Mouse (Mus musculus) layer of hippocampus, adult 18-20 months (tissue): ENCODE results near the gene Smarcb1. TPM values are rescaled to one million over a fixed set of nuclear protein-coding genes. Genes with fewer than 3 reads are reported as not detected.
A peak's percentile ranks its signal among the peaks of the same experiment; 100 is the strongest.

Source experiments
- DNase-seq, 2 experiments: peaks; one replicate each; pipeline ENCODE4 v3.0.0; 2022; ENCODE audit warnings: low spot score in 2 of 2
- total RNA-seq, 2 experiments: library from RNA; stranded (reverse); gene quantifications; 2 replicates each; pipeline ENCODE4 v1.2.3; 2021

The Smarcb1 gene
- total RNA-seq, 2 experiments from 2014 or later = 80.3 to 85.0 TPM

DNA sequence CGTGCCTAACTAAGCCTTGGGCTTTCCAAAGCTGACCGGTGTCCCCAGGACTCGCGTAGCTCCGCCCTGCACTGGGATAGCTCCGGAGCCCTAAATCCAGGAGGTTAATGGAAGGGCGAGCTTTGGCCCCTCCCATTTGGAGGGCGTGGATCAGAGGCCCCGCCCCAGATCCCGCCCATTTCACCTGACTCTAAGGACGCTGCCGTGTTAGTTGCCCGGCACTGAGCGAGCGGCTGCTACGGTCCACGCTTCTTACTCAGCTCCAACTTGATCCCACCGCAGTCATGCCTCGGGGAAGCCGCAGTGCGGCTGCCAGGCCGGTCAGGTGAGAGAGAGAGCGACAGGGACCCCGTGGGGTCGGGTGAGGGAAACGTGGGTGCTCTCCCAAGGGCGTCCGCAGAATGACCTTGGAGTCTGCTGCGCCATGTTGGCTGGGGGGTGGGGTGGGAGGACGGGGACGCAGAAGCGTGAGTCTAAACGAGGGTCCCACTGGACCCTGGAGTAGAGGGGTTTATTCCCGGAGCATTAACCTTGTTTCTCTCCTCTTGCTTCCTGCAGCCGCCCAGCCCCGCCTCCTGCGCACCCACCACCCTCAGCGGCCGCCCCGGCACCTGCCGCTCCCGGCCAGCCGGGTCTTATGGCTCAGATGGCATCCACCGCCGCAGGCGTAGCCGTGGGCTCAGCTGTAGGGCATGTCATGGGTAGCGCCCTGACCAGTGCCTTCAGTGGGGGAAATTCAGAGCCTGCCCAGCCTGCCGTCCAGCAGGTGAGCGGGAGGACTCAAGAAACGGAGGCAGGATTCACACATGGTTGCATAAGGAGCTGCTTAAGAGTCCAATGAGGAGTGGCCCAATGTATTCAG lies 14.5 kb upstream of the Smarcb1 start, which contains the start of gene Mmp11:
TSS of gene Mmp11 (minus strand) at position 817 of the 862 bp plus-strand sequence.
- DNase-seq = peak; percentile 69 to 82

DNA sequence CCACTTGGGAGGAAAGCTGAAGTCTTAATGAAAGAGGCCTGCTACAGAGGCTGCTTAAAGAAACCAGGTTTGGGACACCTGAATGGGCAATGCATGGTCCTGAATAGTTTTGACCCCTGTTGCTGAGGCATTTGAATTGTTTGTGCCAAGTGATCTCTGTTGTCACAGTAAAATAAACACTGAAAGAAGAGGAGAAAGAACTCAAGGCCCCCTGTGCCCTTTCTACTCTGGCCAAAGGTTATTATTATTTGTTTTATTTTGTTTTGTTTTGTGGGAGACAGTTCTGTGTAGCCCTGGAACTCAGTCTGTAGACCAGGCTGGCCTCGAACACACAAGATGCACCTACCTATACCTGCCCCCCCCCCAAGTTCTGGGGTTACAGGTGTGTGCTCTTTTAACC lies 13.6 kb upstream of the Smarcb1 start:
- no peak for DNase-seq

DNA sequence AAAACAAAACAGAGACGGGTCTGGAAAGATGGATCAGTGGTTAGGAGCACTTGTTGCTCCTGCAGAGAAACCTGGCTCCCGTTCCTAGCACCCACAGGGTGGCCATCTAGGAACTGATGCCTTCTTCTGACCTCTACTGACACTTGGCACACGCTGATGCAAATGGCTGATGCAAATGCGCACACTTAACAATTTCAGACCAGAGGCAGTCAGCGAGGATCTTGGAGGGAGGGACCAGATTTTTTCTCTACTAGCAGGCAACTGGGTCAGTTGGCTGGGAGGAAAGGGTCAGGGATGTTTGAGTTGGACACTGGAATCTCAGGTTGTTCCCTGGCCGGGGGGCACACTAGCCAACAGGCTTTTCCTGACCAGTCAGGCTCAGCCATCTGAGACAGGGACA lies 11.5 kb upstream of the Smarcb1 start, which contains the start of gene Chchd10:
TSS of gene Chchd10 (plus strand) at position 240 of the 400 bp plus-strand sequence.
- DNase-seq = no peak

DNA sequence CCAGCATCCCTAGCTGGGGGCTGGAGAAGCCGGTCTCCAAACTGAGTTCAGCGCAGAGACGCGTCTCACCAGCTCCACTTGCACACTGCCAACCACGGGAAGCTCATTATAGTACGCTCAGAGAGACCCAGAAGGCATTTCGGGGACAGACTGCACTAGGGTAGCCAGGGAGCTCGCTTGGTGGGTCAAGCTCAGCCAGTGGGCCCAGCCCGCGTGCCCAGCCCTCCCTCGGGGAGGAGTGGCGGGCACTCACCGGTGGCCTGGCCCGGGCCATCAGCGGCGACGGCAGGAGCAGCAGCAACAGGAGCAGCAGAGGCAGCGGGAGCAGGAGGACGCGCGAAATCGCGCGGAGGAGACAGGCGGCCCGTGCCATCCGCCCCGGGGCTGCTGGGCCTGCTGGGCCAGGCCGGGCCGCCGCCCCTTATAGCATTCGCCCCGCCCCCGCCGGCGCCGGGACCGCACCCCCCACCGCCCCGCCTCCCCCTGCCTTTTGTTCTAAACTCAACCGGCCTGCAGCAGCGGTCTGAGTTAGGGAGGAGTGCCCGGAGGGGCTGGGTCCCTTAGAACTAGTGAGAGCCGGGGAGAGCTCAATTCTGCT lies 10.8 kb upstream of the Smarcb1 start:
- DNase-seq = no peak

DNA sequence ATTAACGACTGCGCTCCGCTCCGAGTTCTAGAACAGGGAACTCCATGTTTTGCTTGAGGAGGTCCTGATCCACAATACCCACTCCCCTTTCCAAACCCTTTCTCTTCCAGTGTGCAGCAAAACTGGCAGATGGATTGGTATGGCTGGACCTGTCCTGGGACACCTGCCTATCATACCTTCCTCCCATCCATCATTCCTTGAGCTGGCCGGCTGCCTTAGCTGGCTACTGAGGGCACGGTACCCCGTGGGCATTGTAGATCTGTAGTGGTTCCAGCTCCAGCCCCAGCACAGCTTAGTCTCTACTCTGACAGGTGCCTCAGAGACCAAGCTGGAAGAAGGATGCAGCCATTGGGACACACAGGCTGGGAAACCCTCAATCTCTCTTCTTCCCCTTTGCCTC lies 9.9 kb upstream of the Smarcb1 start:
- DNase-seq = no peak

DNA sequence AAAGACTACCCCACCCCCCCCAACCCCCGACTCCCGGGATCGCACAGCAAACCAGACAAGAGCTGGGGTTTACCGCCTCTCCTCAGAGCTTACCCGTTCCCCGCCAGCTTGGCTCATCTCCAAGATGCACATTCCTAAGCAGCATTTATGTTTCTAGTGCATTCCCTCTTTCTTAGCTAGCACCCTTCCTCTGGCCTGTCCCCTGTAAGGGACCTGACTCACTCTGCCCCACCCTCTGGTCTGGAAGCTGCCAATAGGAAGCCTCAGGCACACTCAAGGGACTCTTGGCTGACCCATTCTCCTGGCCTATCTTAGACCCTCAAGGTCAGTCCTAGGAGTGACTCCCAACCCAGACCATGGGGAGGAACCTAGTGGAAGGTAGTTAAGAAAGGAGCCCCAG lies 8.9 kb upstream of the Smarcb1 start:
- DNase-seq = no peak

DNA sequence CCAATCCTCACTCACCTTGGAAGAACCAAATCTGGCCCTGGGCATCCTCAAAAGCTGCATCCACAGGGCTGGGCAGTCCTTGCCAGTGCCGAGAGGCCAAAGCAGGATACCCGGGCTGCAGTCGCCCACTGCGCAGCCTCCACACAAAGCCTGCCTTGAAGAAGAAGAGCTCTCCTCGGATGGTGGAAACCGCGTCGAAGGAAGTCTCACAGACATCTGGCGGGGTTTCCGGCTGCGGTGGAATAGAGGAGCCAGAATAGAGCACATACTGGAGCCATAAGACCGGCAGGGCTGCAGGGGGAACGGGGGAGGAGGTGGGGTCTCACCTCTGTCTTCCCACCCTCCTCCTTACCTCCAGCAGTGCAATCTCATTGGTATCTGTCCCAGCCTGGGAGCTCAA lies 5.0 kb upstream of the Smarcb1 start:
- DNase-seq = no peak

DNA sequence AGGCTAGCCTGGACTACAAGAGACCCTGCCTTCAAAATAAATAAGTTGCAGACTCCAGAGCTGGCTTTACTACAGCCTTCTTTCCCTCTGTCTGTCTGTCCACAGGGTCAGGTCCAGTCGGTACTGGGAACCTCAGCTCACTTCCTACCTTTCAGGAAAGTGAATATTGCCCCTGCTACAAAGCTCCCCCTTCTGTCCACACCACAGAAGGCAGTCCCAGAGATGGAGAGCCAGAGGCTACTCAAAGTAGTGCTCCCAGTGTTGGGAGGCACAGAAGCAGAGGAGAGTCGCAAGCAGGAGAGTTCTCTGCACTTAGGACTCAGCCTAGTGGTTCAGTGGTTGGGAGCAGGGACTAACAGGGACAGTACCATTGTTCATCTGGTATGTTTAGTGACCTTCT lies 2.9 kb upstream of the Smarcb1 start:
- no peak for DNase-seq

DNA sequence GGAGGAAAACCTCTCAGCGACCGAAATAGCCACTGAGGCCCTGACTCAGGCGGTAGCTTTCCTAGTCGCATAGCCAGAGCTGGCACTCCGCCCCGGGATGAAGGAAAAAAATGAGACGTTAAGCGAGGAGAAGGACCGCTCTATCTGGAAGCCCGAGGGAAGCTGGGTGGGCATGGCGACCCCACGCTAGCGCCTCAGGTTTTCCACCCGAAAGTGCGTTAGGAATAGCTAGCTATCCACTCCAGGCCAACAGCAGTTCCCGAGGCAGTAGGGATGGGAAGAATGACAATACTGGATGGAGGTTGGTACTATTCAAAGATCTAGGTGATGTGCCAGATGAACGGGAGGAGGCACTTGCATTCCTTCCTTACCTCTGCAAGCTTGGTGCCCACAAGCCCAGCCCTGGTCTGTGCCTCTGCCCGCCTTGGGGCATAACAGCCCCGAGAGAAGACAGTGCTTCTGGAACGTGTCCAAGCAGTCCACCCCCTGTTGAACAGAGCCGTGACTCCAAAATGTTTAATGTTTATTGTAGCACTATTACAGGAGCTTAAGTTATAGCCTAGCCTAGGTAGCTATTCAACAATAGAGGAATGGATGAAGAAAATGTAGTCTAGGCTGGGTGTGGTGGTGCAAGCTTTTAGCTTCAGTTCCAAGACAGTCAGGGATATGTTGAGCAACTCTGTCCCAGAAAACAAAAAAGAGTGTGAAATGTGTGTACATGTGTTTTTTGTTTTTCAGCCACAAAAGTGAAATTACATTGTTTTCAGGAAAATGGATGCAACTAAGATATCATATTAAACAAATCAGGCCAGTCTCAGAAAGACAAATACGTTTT lies 526 bp upstream of the Smarcb1 start:
- peak in 1 of 2 experiments; percentile 27 for DNase-seq

DNA sequence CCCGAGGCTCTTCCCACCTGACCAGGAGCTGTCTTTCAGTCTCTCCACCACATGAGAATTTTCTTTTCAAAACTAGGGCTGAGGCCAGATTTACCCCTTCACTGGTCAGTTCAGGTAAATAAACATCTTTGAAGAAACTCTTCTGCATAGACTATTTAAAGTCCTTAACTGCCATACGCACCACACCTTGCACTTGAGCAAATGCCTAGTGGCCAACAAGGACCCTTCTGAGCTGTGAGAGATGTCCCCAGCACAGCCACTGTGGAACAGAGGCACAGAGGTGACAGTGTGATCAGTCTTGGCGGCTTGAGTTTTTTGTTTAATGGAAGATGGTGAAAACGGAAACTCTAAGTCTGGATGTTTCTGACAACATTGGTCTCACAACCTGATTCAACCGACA lies 2.4 kb downstream of the Smarcb1 start:
- no peak for DNase-seq

DNA sequence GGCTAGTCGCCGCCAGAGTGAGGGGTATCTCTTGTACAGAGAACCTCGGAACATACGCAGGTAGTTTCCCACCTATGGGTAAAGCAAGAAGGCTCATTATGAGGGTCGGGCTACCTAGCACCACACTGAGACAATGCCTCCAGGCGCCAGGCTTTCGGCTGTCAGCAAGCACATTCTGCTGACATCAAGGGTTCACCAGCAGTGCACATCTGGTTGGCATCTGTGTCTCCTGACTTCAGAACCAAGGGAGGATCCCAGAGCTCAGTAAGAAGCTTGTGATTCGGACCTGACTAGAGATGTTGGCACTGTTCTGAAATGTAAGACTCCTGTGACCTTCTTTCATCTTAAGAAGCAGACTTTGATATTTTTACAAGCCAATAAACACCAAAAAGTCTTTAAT lies 4.6 kb downstream of the Smarcb1 start:
- no peak for DNase-seq

DNA sequence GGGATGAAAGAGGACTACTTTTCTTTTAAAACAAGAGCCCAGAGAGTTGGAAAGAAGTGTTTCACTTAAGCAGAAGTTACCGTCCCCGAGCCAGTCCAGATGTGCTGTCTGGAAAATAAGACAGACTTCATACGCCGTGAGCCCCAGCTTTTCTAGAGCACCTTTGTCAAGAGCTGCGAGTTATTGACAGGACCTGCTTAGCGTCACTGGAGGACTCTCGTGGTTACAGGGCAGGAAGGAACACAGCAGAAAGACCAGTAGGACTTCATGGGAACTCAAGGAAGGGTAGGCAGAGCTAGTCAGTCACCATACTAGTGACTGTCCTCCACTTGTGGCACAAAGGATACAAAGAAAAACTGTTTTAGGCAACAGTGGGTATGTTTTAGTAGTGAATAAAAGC lies 5.9 kb downstream of the Smarcb1 start:
- DNase-seq = no peak

DNA sequence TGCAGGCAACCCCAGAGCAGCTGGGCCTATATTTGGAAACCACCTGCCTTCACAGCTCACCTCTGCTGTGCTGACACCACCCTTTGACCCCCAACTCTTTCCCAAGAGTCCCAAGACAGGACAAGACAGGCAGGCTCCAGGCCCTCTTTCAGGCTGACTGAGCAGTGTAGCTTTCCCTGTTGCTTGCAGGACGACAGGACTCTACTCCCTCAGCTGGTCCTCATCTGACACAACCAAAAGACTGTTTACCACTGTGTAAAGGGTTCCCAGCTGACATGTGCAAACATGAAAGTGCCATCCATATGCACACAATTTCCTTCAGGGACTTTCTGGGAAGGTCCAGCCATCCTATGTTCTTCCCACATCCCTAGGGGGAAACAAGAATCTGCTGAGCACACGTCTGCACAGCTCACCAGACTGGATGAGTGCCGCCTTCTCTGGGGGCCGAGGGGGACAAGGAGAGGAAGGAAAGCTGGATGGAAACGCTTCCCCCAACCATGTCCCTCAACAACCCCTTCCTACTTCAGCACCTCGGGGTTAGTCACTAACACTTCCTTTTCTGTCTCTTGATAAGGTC lies 8.3 kb downstream of the Smarcb1 start:
- no peak for DNase-seq

DNA sequence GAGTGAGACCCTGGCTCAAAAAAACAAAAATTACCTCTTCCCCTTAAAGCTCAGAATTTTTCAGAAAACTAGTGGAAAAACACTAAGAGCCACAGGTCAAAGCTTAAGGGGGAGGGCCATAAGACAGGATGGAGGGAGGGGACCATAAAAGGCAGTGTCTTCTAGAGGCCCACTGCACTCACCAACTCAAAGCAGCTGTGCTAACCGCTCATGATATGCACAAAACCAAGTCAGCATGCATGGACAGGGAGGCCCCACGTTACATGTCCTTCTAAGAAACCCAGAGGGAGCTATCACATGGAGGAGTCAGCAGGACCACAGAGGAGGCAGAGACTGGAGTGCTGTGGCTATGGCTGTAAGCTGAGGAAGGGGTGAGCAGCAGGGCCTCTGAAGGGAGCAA lies 10.7 kb downstream of the Smarcb1 start:
- no peak for DNase-seq

DNA sequence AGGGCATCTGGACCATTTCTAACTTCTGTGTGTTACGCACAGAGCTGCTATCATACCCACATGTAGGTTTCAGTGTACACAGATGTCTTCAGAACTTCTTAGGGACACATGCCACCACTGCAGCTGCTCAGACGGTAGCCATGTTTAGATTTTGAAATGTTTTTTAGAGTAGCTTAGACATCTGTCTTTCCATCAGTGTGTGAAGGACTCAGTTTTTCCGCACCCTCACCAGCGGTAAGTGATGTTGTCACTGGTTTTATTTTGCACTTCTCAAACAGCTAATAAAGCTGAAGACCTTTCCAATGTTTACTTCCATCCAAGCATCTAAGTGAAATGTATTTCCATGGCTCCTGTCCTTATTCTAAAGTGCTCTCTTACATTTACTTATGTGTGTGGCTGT lies 14.5 kb downstream of the Smarcb1 start:
- no peak for DNase-seq

DNA sequence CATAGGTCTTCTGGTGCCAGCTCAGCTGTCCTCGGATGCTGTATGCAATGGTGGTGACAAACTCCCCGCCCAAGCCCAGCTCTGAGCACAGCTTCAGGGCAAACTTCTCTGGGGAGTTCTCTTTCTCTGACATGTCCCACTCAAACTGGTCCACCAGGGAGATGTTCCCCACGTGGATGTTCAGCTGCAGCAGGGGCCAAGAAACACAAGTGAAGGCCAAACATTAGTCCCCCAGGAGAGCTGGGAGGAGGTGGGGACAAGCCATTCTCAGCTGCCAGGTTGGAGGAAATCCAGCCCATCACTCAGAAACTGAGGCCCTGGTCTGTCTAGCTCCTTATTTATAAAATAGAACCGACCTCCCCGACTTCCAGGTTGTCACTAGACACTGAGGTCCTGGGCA lies 17.0 kb downstream of the Smarcb1 start:
- DNase-seq = no peak

DNA sequence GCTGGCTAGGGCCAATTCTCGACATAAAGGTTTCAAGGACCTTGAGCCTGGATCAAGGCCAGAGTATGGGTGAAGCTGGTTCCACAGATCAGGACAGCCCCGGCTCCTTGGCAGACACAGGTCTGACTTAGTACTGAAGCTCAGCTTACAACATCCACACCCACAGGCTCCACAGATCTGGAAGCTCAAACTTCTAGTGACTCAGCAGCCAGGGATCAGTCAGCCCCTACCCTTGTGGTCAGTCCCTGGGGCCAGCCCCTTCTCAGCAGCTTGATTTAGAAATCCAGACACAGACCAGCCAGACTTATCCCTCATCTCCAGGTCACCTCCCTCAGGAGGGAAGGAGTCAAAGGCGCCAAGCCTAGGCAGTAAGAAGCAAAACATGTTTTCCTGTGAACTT lies 22.6 kb downstream of the Smarcb1 start:
- no peak for DNase-seq

DNA sequence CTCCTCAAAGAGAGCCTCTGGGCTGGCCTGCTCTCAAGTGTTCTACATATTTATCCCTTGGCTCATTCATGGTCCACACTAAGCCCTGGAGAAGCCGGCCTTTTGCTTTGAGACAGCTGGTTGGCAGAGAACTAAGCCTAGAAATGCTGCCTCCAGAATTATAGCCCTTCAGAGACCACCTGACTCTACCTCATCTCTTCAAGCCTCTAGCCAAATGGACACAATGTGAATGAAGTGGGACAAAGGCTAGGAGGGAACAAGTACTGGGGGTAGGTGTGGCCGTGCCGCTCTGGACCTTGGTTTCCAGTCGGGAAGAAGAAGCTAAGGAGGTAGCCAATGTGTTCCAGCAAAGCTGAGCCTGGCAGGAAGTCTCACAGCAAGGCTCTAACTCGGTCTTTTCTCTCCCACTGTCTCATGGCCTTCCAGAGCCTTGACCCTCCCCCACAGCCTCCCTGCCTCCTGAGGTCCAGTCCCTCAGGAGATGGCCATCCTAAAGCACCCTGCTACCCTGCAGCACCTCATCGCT lies 23.3 kb downstream of the Smarcb1 start:
- DNase-seq = no peak

DNA sequence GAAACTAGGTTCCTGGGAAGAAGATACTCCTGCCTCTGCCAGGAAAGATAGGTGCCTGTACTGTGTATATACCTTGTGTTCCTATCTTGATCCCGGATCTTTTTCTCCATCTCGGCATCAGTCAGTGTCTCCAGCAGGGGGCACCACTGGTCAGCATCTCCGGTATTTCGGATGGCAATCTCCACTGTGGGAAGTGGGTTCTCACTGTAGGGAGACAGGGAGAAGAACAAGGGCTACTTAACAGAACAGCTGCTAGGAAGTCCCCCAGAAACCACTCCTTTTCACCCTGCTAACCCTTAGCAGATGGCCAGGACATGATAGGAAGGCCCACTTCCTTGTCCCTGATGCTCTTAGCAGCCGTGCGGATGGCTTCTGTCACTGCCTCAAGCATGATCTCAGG lies 24.0 kb downstream of the Smarcb1 start:
- DNase-seq = peak; percentile 56 to 84

DNA sequence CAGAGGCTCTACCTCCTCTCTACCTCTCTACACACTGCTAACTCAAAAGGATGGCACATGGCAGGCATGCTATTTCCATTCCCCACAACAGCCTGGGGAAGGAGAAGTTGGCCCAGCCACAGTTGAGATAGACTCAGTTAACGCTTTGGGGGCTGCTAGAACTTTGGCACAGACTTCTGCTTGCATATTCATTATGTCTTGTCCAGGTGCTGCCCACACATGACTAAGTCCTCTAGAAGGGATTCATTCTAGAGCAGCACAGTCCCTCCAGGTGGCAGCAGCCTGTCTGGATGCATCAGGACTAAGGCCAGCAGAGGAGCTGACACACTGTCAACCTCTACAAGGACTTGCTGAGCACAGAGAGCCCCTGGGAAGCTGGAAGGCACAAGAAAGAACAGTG lies 25.2 kb downstream of the Smarcb1 start:
- DNase-seq = peak; percentile 46 to 56

DNA sequence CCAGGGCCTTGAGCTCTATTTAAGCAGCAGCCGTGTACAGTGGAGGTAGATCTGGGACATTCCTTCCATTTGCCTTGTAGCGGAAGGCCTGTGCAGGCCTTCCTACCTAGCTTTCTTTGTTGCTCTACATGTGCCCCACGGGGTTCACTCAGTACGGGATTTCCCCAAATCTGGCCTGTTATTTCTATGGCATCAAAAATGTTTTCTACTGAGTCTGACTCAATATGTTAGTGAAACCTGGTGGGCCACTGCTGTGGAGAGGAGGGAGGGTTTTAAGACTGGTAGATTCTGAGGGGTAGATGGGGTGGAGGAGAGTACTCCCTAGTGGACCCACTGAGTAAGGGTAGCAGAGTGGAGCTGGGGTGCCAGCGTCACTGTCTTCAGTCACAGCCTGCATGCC lies 25.7 kb downstream of the Smarcb1 start:
- DNase-seq = no peak
